Mouse (Mus musculus) stomach, embryonic 15.5 days (tissue): ENCODE measurements around the gene Ankfy1. TPM values are rescaled to one million over a fixed set of nuclear protein-coding genes. Genes with fewer than 3 reads are reported as not detected.
"Not testable (repeated sequence)": the region's sequence is repeated elsewhere in the genome, so short reads cannot be mapped to it uniquely, and the experiment has no call there.

Source experiments
- ATAC-seq: fragments of 200-750 bp; cut with Nextera tagmentation; 2 replicates; pipeline ENCODE4 v1.8.0; 2017; ENCODE audit warnings: low read depth, moderate number of reproducible peaks, moderate TSS enrichment; ENCODE audit not compliant: insufficient read depth, low FRiP score
- H3K27ac ChIP-seq: fragments of 300-500 bp; sonication (generic); 2 replicates; pipeline ENCODE4 v1.5.1; 2015; ENCODE audit warnings: mild to moderate bottlenecking, inconsistent platforms
- H3K27me3 ChIP-seq: fragments of 300-500 bp; sonication (generic); replicated peaks from 2 replicates; pipeline ENCODE4 v1.6.1; 2015; ENCODE audit warnings: inconsistent platforms
- H3K36me3 ChIP-seq: fragments of 300-500 bp; sonication (generic); 2 replicates; pipeline ENCODE4 v1.6.1; 2015; ENCODE audit warnings: inconsistent platforms
- H3K4me1 ChIP-seq: fragments of 300-500 bp; sonication (generic); 2 replicates; pipeline ENCODE4 v1.6.1; 2015; ENCODE audit warnings: inconsistent platforms
- H3K4me2 ChIP-seq: fragments of 300-500 bp; sonication (generic); 2 replicates; pipeline ENCODE4 v1.6.1; 2015; ENCODE audit warnings: mild to moderate bottlenecking, inconsistent platforms
- H3K4me3 ChIP-seq: fragments of 300-500 bp; sonication (generic); replicated peaks from 2 replicates; pipeline ENCODE4 v1.5.1; 2015; ENCODE audit warnings: inconsistent platforms
- H3K9ac ChIP-seq: fragments of 300-500 bp; sonication (generic); 2 replicates; pipeline ENCODE4 v1.6.1; 2015; ENCODE audit warnings: inconsistent platforms
- H3K9me3 ChIP-seq: fragments of 300-500 bp; sonication (generic); 2 replicates; pipeline ENCODE4 v1.6.1; 2016; ENCODE audit warnings: inconsistent platforms
- WGBS: fragments of 180-500 bp; shearing (Covaris S2); methylation state at CpG from one replicate; pipeline ENCODE4 v1.1.7; 2015; 5-methylcytosine and 5-hydroxymethylcytosine counted together
- polyA plus RNA-seq: library from polyadenylated mRNA; unstranded; fragments of >200 nt; fragmentation: Nextera tagmentation; extraction: Ambion mirVana; gene quantifications from 2 replicates; pipeline ENCODE4 v1.2.1, GENCODE M21; 2015

Gene Ankfy1
- polyA plus RNA-seq, 1 experiment from 2014 or later = 20.6 TPM

DNA sequence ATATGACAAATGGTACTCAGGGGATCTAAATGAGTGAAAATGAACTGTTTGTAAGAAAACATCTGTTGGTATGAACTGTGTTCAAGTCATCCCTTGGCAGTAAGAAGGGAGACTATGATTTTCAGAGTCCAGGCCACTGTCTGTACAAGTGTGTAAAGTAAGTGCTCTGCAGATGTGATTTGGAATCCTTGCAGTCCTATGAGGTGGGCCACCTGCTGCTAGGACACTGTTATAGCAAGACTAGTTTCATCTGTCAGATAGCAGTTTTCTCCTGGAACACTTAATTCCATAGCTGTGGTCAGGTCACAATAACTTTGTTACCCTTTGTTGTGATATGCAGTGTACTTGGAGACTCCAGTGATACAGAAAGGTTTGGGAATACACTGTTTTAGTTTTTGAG, 36.2 kb downstream of the Ankfy1 start:
- Histone ChIP-seq H3K36me3 (0 out of 2 replicates have a peak, but pooled peaks cover 2% of the 10 kb centered on the region), H3K4me2 (no peak overlapping the region), H3K27ac (no peak overlapping the region), H3K27me3 (no peaks in the 10 kb centered on the region), H3K4me1 (no peaks in the 10 kb centered on the region), H3K9me3 (no peaks in the 10 kb centered on the region), H3K9ac (no peak overlapping the region), H3K4me3 (no peak overlapping the region)
- ATAC-seq = no peak

GRCm38 (mm10) chr11:72733736-72734135, 43.9 kb downstream of the Ankfy1 start:
- no peaks in the 10 kb centered on the region for H3K4me1 ChIP-seq
- H3K27ac ChIP-seq = no peak overlapping the region
- H3K9ac ChIP-seq = no peak overlapping the region
- peaks cover 31% of the 10 kb centered on the region for H3K36me3 ChIP-seq
- WGBS = 90% methylated on average over 3 of the region's 3 CpGs
- no peak overlapping the region for H3K4me3 ChIP-seq
- ATAC-seq = no peak
- H3K9me3 ChIP-seq = no peaks in the 10 kb centered on the region
- H3K4me2 ChIP-seq = no peak overlapping the region
- no peaks in the 10 kb centered on the region for H3K27me3 ChIP-seq

GRCm38 (mm10) chr11:72734840-72735518, 45.2 kb downstream of the Ankfy1 start:
- WGBS = 80% methylated on average over 4 of the region's 4 CpGs
- no peak overlapping the region for H3K4me2 ChIP-seq
- no peaks in the 10 kb centered on the region for H3K4me1 ChIP-seq
- H3K27ac ChIP-seq = no peak overlapping the region
- peaks cover 32% of the 10 kb centered on the region for H3K36me3 ChIP-seq
- no peaks in the 10 kb centered on the region for H3K27me3 ChIP-seq
- no peak overlapping the region for H3K4me3 ChIP-seq
- no peaks in the 10 kb centered on the region for H3K9me3 ChIP-seq
- no peak for ATAC-seq
- H3K9ac ChIP-seq = no peak overlapping the region

GRCm38 (mm10) chr11:72735519-72735860, 45.7 kb downstream of the Ankfy1 start:
- H3K9ac ChIP-seq = no peak overlapping the region
- peaks cover 35% of the 10 kb centered on the region for H3K36me3 ChIP-seq
- no peak overlapping the region for H3K27ac ChIP-seq
- no peak overlapping the region for H3K4me2 ChIP-seq
- H3K27me3 ChIP-seq = no peaks in the 10 kb centered on the region
- no peak for ATAC-seq
- H3K9me3 ChIP-seq = no peaks in the 10 kb centered on the region
- no peak overlapping the region for H3K4me3 ChIP-seq
- H3K4me1 ChIP-seq = no peaks in the 10 kb centered on the region
- 77% methylated on average over 2 of the region's 2 CpGs for WGBS

- Histone ChIP-seq H3K9ac (no peak overlapping the region), H3K27me3 (no peaks in the 10 kb centered on the region), H3K4me1 (no peaks in the 10 kb centered on the region), H3K9me3 (no peaks in the 10 kb centered on the region), H3K4me3 (no peak overlapping the region), H3K36me3 (peaks cover 36% of the 10 kb centered on the region), H3K4me2 (no peak overlapping the region), H3K27ac (no peak overlapping the region)
- ATAC-seq = no peak
- 62% methylated on average over 1 of the region's 1 CpGs for WGBS
Measured at GRCm38 (mm10) chr11:72736320-72736719, 46.5 kb downstream of the Ankfy1 start.

- H3K4me1 ChIP-seq, ATAC-seq, H3K27ac ChIP-seq, H3K4me2 ChIP-seq, H3K27me3 ChIP-seq, H3K9ac ChIP-seq, H3K4me3 ChIP-seq, H3K9me3 ChIP-seq: not testable (repeated sequence)
- peaks cover 25% of the 10 kb centered on the region for H3K36me3 ChIP-seq
- WGBS = 88% methylated on average over 5 of the region's 5 CpGs
Measured at GRCm38 (mm10) chr11:72737517-72737916, 47.7 kb downstream of the Ankfy1 start.

GRCm38 (mm10) chr11:72739048-72739447, 49.2 kb downstream of the Ankfy1 start:
- no peak overlapping the region for H3K4me3 ChIP-seq
- peaks cover 23% of the 10 kb centered on the region for H3K36me3 ChIP-seq
- 70% methylated on average over 1 of the region's 1 CpGs for WGBS
- no peak overlapping the region for H3K9ac ChIP-seq
- no peak for ATAC-seq
- no peaks in the 10 kb centered on the region for H3K27me3 ChIP-seq
- no peaks in the 10 kb centered on the region for H3K9me3 ChIP-seq
- no peak overlapping the region for H3K4me2 ChIP-seq
- H3K4me1 ChIP-seq = no peaks in the 10 kb centered on the region
- H3K27ac ChIP-seq = no peak overlapping the region

DNA sequence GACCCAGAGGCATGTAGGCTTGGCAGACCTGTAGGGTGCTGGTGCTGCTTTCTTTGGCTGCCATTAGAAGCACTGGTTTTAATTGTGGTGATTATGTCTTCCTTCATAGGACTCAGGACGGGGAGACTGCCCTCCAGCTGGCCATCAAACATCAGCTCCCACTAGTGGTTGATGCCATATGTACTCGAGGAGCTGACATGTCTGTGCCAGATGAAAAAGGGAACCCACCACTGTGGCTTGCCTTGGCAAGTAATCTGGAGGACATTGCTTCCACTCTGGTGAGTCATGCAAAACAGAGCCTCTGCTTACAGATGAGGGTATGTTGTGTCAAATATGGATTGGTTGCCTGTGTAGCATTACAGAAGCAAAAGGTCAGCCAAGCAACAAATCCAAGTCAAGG, 62.1 kb downstream of the Ankfy1 start:
- Histone ChIP-seq H3K27me3 (no peaks in the 10 kb centered on the region), H3K4me2 (no peak overlapping the region), H3K9ac (no peak overlapping the region), H3K27ac (no peak overlapping the region), H3K4me1 (no peaks in the 10 kb centered on the region), H3K4me3 (no peak overlapping the region), H3K36me3 (peaks cover 54% of the 10 kb centered on the region), H3K9me3 (no peaks in the 10 kb centered on the region)
- WGBS = 41% methylated on average over 2 of the region's 2 CpGs
- no peak for ATAC-seq

- H3K36me3 ChIP-seq = peaks cover 75% of the 10 kb centered on the region
Measured at GRCm38 (mm10) chr11:72758316-72758715, 68.5 kb downstream of the Ankfy1 start.

GRCm38 (mm10) chr11:72759581-72759980, 69.8 kb downstream of the Ankfy1 start:
- H3K27me3 ChIP-seq = no peaks in the 10 kb centered on the region
- no peaks in the 10 kb centered on the region for H3K4me1 ChIP-seq
- no peak overlapping the region for H3K9ac ChIP-seq
- no peak overlapping the region for H3K27ac ChIP-seq
- no peak overlapping the region for H3K4me3 ChIP-seq
- ATAC-seq = no peak
- 90% methylated on average over 6 of the region's 6 CpGs for WGBS
- peaks cover 74% of the 10 kb centered on the region for H3K36me3 ChIP-seq
- no peak overlapping the region for H3K4me2 ChIP-seq
- no peaks in the 10 kb centered on the region for H3K9me3 ChIP-seq

More at GRCm38 (mm10) chr11:72758316-72758715, 68.5 kb downstream of the Ankfy1 start:
- Histone ChIP-seq H3K27me3 (no peaks in the 10 kb centered on the region), H3K4me1 (no peaks in the 10 kb centered on the region), H3K4me2 (no peak overlapping the region), H3K4me3 (no peak overlapping the region), H3K27ac (no peak overlapping the region), H3K9ac (no peak overlapping the region), H3K9me3 (no peaks in the 10 kb centered on the region)
- 92% methylated on average over 5 of the region's 5 CpGs for WGBS
- no peak for ATAC-seq

DNA sequence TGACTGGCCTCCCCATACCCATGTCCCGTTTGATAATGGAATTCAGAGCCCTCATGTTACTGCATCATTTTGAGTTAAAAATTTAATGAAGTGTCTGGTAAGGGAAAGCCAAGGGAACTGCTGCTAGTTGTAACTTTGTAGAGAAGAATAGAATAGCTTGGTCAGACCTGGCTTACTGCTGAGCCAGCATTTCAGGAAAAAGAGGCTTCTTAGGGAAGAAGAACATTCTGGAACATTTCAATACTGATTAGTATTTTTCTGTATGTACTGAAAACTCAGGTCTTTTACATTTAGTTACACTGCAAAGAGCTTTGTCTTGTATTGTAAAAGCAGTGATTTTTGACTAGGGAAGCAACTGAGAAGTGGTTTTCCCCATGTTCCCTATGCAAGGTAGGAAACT, 71.0 kb downstream of the Ankfy1 start:
- Histone ChIP-seq H3K4me3 (no peak overlapping the region), H3K9me3 (no peaks in the 10 kb centered on the region), H3K27ac (no peak overlapping the region), H3K4me2 (no peak overlapping the region), H3K27me3 (no peaks in the 10 kb centered on the region), H3K4me1 (no peaks in the 10 kb centered on the region), H3K9ac (no peak overlapping the region), H3K36me3 (peaks cover 66% of the 10 kb centered on the region)
- ATAC-seq = no peak
- WGBS = 73% methylated on average over 1 of the region's 1 CpGs

DNA sequence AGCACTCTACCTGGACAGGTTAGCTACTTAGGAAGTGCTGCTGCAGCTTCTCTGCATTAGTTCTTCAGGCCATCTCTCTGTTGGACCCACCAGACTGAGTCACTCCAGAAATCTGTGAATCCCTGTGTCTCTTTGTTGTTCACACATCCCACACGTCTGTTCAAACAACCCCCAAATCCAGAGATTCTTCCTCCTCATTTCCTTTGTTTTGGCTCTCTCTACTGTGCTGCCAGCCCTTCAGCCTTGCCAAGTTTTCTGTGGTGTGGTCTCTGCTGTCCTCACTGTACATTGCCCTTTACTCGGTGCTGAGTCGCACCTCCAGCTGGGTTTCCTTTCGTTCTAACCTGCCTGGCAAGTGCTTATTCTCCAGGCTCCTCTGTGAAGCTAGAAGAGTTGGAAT, 74.5 kb downstream of the Ankfy1 start:
- Histone ChIP-seq H3K4me3 (no peak overlapping the region), H3K4me1 (no peaks in the 10 kb centered on the region), H3K9ac (no peak overlapping the region), H3K27me3 (no peaks in the 10 kb centered on the region), H3K36me3 (peaks cover 50% of the 10 kb centered on the region), H3K9me3 (no peaks in the 10 kb centered on the region), H3K4me2 (no peak overlapping the region), H3K27ac (no peak overlapping the region)
- ATAC-seq = no peak
- WGBS = 87% methylated on average over 4 of the region's 4 CpGs

- no peaks in the 10 kb centered on the region for H3K4me1 ChIP-seq
- H3K4me2 ChIP-seq = no peak overlapping the region
- no peaks in the 10 kb centered on the region for H3K9me3 ChIP-seq
- ATAC-seq = no peak
- H3K27me3 ChIP-seq = no peaks in the 10 kb centered on the region
- H3K36me3 ChIP-seq = peaks cover 22% of the 10 kb centered on the region
- H3K27ac ChIP-seq = peak overlapping the region; percentile 54
- H3K9ac ChIP-seq = no peak overlapping the region
- WGBS = 83% methylated on average over 8 of the region's 8 CpGs
- no peak overlapping the region for H3K4me3 ChIP-seq
Measured at GRCm38 (mm10) chr11:72767716-72768115, 77.9 kb downstream of the Ankfy1 start.
